Mouse (Mus musculus): ENCODE data around the gene Mprip. TPM values are rescaled to one million over a fixed set of nuclear protein-coding genes. Genes with fewer than 3 reads are reported as not detected.

Gene Mprip
- polyA plus RNA-seq, 1 experiment from 2014 or later: 14.2 TPM

GRCm38 (mm10) chr11:59626192-59626591 lies 34.9 kb upstream of the Mprip start:
- H3K9ac ChIP-seq (replicated peaks): no peak overlapping the region
- no peaks in the 10 kb centered on the region for H3K27me3 ChIP-seq (ENCODE audit: insufficient read depth, low read length)
- no peaks in the 10 kb centered on the region for H3K9me3 ChIP-seq (ENCODE audit: low read length)
- WGBS (ENCODE audit: insufficient replicate concordance): 82% methylated on average over 7 of the region's 7 CpGs
- no peak for TF ChIP-seq EP300 (IDR thresholded peaks at IDR 0.05; ENCODE audit: low read depth)
- no peak for TF ChIP-seq CTCF (IDR thresholded peaks at IDR 0.05; ENCODE audit: low read depth)
- no peak overlapping the region for H3K4me3 ChIP-seq (ENCODE audit: low read depth, low read length)
- H3K27ac ChIP-seq (ENCODE audit: low read depth): no peak overlapping the region
- H3K4me2 ChIP-seq (ENCODE audit: low read depth, low read length): no peak overlapping the region
- no peaks in the 10 kb centered on the region for H3K36me3 ChIP-seq (replicated peaks; ENCODE audit: insufficient read depth, low read length)
- H3K4me1 ChIP-seq (ENCODE audit: insufficient read depth): no peaks in the 10 kb centered on the region
- DNase-seq (no peak), ATAC-seq (no peak)

DNA sequence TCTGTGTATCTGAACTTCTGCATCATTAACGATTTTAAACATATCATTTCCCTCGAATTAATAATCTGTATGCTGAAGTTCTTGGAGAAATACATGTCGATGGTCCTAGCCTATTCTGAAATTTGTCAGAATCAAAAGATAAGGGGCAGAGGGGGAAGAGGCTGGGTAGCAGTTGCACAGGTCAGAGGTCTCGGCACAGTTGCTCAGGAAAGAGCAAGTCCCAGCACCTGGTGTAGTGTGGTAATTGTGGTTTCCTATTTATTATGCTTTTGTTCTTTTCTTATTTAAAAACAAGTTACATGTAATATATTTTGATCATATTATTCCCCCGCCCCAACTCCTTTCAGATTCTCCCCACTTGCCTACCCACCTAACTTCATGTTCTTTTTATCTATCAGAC lies 32.9 kb upstream of the Mprip start:
- Histone ChIP-seq H3K27me3 (ENCODE audit: insufficient read depth, low read length) (no peaks in the 10 kb centered on the region), H3K27ac (ENCODE audit: low read depth) (no peak overlapping the region), H3K4me3 (ENCODE audit: low read depth, low read length) (no peak overlapping the region), H3K9ac (replicated peaks) (no peak overlapping the region), H3K36me3 (replicated peaks; ENCODE audit: insufficient read depth, low read length) (no peaks in the 10 kb centered on the region), H3K9me3 (ENCODE audit: low read length) (no peaks in the 10 kb centered on the region), H3K4me2 (ENCODE audit: low read depth, low read length) (no peak overlapping the region), H3K4me1 (ENCODE audit: insufficient read depth) (no peaks in the 10 kb centered on the region)
- DNase-seq (no peak), ATAC-seq (no peak)
- TF ChIP-seq CTCF (IDR thresholded peaks at IDR 0.05; ENCODE audit: low read depth) (no peak), EP300 (IDR thresholded peaks at IDR 0.05; ENCODE audit: low read depth) (no peak)
- 46% methylated on average over 5 of the region's 5 CpGs for WGBS (ENCODE audit: insufficient replicate concordance)

- no peak for ATAC-seq
- Histone ChIP-seq H3K36me3 (replicated peaks; ENCODE audit: insufficient read depth, low read length) (no peaks in the 10 kb centered on the region), H3K4me2 (ENCODE audit: low read depth, low read length) (no peak overlapping the region), H3K9me3 (ENCODE audit: low read length) (no peaks in the 10 kb centered on the region), H3K4me1 (ENCODE audit: insufficient read depth) (no peaks in the 10 kb centered on the region), H3K27me3 (ENCODE audit: insufficient read depth, low read length) (no peaks in the 10 kb centered on the region), H3K27ac (ENCODE audit: low read depth) (no peak overlapping the region), H3K9ac (replicated peaks) (no peak overlapping the region), H3K4me3 (ENCODE audit: low read depth, low read length) (no peak overlapping the region)
- 73% methylated on average over 5 of the region's 5 CpGs for WGBS (ENCODE audit: insufficient replicate concordance)
- no peak for DNase-seq
- no peak for TF ChIP-seq EP300 (IDR thresholded peaks at IDR 0.05; ENCODE audit: low read depth)
- TF ChIP-seq CTCF (IDR thresholded peaks at IDR 0.05; ENCODE audit: low read depth): no peak
Observed at GRCm38 (mm10) chr11:59629871-59630270, 31.2 kb upstream of the Mprip start.

- Histone ChIP-seq H3K27ac (ENCODE audit: low read depth) (no peak overlapping the region), H3K27me3 (ENCODE audit: insufficient read depth, low read length) (no peaks in the 10 kb centered on the region), H3K4me1 (ENCODE audit: insufficient read depth) (peaks cover 3% of the 10 kb centered on the region), H3K9me3 (ENCODE audit: low read length) (no peaks in the 10 kb centered on the region), H3K36me3 (replicated peaks; ENCODE audit: insufficient read depth, low read length) (no peaks in the 10 kb centered on the region), H3K4me2 (ENCODE audit: low read depth, low read length) (no peak overlapping the region), H3K4me3 (ENCODE audit: low read depth, low read length) (no peak overlapping the region), H3K9ac (replicated peaks) (no peak overlapping the region)
- TF ChIP-seq CTCF (IDR thresholded peaks at IDR 0.05; ENCODE audit: low read depth) (no peak), EP300 (IDR thresholded peaks at IDR 0.05; ENCODE audit: low read depth) (no peak)
- DNase-seq (no peak), ATAC-seq (no peak)
- WGBS (ENCODE audit: insufficient replicate concordance): 70% methylated on average over 4 of the region's 4 CpGs
Observed at GRCm38 (mm10) chr11:59631980-59632379, 29.1 kb upstream of the Mprip start.

DNA sequence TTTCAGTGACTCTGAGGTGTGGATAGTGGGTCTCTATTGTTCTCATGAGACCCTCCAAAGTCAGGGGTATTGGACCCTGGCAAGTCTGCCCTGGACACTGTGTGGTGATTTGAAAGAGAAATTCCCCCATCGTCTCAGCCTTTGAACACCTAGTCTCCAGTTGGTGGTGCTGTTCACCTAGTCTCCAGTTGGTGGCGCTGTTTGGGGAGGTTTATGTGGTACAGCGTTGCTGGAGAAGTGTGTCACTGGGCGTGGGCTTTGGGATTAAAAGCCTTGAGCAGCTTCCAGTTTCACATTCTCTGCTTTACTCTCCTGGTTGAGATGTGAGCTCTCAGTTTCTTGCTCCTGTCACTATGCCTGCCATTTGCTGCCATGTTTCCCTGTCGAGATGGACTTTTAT lies 28.1 kb upstream of the Mprip start:
- Histone ChIP-seq H3K36me3 (replicated peaks; ENCODE audit: insufficient read depth, low read length) (no peaks in the 10 kb centered on the region), H3K27me3 (ENCODE audit: insufficient read depth, low read length) (no peaks in the 10 kb centered on the region), H3K4me3 (ENCODE audit: low read depth, low read length) (no peak overlapping the region), H3K27ac (ENCODE audit: low read depth) (no peak overlapping the region), H3K9me3 (ENCODE audit: low read length) (no peaks in the 10 kb centered on the region), H3K4me2 (ENCODE audit: low read depth, low read length) (no peak overlapping the region), H3K9ac (replicated peaks) (no peak overlapping the region), H3K4me1 (ENCODE audit: insufficient read depth) (peaks cover 5% of the 10 kb centered on the region)
- DNase-seq: peak; percentile 78
- TF ChIP-seq CTCF (IDR thresholded peaks at IDR 0.05; ENCODE audit: low read depth): peak; percentile 89
- TF ChIP-seq EP300 (IDR thresholded peaks at IDR 0.05; ENCODE audit: low read depth): no peak
- ATAC-seq: no peak
- 17% methylated on average over 5 of the region's 5 CpGs for WGBS (ENCODE audit: insufficient replicate concordance)

DNA sequence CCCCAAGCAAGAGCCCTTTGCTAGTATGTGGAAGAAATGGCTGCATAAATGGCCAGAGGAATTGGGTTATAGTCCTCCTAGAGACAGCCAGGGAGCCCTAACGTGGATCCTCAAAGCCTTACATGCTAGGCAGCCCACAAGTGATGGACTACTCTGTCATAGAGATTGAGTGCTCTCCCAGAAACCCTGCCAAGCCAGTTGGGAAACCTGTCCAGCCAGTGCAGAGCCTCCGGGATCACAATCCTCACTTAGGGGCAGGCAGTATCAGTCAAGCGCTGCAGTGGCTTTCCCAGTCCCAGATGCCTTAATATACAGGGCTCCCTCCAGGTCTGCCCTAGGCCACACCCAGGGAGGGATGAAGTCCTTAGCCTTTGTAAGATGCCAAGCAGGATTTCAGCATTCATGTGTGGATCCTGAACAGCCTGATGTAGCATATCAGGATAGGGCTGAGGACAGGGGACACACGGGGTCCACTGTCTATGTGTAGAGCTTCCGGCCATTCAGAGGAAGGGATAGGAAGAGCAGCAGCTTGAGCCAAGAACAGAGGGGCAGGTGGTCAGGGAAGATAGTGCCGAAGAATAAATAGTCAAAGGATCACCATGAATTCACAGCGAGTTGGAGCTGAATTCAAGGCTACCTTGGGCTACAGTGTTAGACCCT lies 27.0 kb upstream of the Mprip start:
- peak; percentile 10 for DNase-seq
- H3K4me1 ChIP-seq (ENCODE audit: insufficient read depth): peaks cover 5% of the 10 kb centered on the region
- H3K4me2 ChIP-seq (ENCODE audit: low read depth, low read length): no peak overlapping the region
- H3K9ac ChIP-seq (replicated peaks): no peak overlapping the region
- ATAC-seq: no peak
- TF ChIP-seq CTCF (IDR thresholded peaks at IDR 0.05; ENCODE audit: low read depth) (no peak), EP300 (IDR thresholded peaks at IDR 0.05; ENCODE audit: low read depth) (no peak)
- H3K27ac ChIP-seq (ENCODE audit: low read depth): no peak overlapping the region
- H3K4me3 ChIP-seq (ENCODE audit: low read depth, low read length): no peak overlapping the region
- no peaks in the 10 kb centered on the region for H3K9me3 ChIP-seq (ENCODE audit: low read length)
- 69% methylated on average over 7 of the region's 7 CpGs for WGBS (ENCODE audit: insufficient replicate concordance)
- H3K36me3 ChIP-seq (replicated peaks; ENCODE audit: insufficient read depth, low read length): no peaks in the 10 kb centered on the region
- H3K27me3 ChIP-seq (ENCODE audit: insufficient read depth, low read length): no peaks in the 10 kb centered on the region
